Mouse (Mus musculus) monocyte, adult 59 days (primary cell): ENCODE measurements around the gene Ski. TPM values are rescaled to one million over a fixed set of nuclear protein-coding genes. Genes with fewer than 3 reads are reported as not detected.

ENCODE experiments used
- total RNA-seq, 2 experiments: library from RNA; stranded (reverse); gene quantifications; one replicate each; pipeline ENCODE4 v1.2.4; 2023

Ski gene
- 10 to 100 TPM; 41.7 to 45.4 TPM for total RNA-seq

GRCm38 (mm10) chr4:155222552-155222840 is at the start of gene Ski:
Ski (minus strand) TSS chr4:155222592.

DNA sequence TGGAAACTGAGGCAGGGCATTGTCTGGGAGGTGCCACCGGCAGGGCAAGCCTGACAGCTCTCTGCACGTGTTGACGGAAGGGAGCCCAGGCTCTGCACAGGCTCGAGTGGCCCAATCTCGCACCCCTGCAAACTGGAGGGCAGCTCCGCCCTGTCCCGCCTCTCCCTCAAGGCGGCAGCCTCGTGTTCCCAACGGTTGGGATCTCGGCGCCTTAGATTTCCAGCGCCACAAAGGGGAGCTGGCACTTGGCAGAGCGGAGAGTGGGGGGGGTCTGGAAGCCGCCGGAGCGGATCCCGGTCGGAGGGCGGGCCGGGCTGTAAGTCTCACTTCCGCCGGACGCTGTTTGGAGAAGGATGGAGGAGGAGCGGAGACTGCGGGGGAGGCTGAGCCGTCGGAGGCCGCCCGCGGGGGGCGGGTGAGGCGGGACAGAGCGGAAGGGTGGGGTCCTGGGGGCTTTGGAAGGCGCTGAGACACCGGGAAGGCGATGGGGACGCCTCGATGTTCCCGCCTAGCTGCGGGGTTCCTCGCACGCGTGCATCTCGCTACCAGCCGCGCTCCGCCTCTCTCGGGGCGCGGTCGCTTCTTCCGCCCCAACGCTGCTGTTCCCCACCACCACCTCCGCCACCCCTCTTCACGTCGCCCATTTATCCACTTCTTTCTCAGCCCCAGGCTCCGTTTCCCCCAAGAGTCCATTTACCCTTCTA is 27.4 kb upstream of the Ski start, which contains the start of gene Faap20:
Gene Faap20 (plus strand): TSS at position 155 of the 704 bp plus-strand sequence.

Other genes starting within 250 kb of the Ski start
- gene Plch2, start 165.8 kb downstream of the Ski start, total RNA-seq = not detected
- 1 to 10 TPM; 7.7 to 9.5 TPM for gene Pex10, start 155.6 kb downstream of the Ski start, total RNA-seq
- gene Rer1, start 136.2 kb downstream of the Ski start, total RNA-seq = 10 to 100 TPM; 60.0 to 67.7 TPM
- 1 to 10 TPM; 1.5 to 2.3 TPM for gene Morn1, start 136.0 kb downstream of the Ski start, total RNA-seq
- gene Faap20, start 27.2 kb upstream of the Ski start, total RNA-seq = 10 to 100 TPM; 25.1 to 28.0 TPM
- under 1 TPM in 1 of 2 experiments, not detected in 1; 0.81 TPM for gene Prkcz, start 138.8 kb upstream of the Ski start, total RNA-seq
- gene Gabrd, start 175.5 kb upstream of the Ski start, total RNA-seq = not detected
- gene Cfap74, start 186.6 kb upstream of the Ski start, total RNA-seq = under 1 TPM in 1 of 2 experiments, not detected in 1; 0.21 TPM
- gene Tmem52, start 246.5 kb upstream of the Ski start, total RNA-seq = not detected